Mouse (Mus musculus): ENCODE results near the gene Rgs7. TPM values are rescaled to one million over a fixed set of nuclear protein-coding genes. Genes with fewer than 3 reads are reported as not detected.

Gene Rgs7
- total RNA-seq, 2 experiments from 2014 or later, result 2.1 to 2.6 TPM

- intact Hi-C loops (cut with DNase I), result no loop called here
- no peak for DNase-seq (ENCODE audit: low spot score)
Measured at GRCm38 (mm10) chr1:175329934-175330471, 162.3 kb downstream of the Rgs7 start.

- intact Hi-C loops (cut with DNase I), result no loop called here
- DNase-seq (ENCODE audit: low spot score), result no peak
Measured at GRCm38 (mm10) chr1:175322781-175323180, 169.5 kb downstream of the Rgs7 start.

GRCm38 (mm10) chr1:175319205-175319604, 173.1 kb downstream of the Rgs7 start:
- intact Hi-C loops (cut with DNase I), result no loop called here
- no peak for DNase-seq (ENCODE audit: low spot score)

- no peak for DNase-seq (ENCODE audit: low spot score)
- intact Hi-C loops (cut with DNase I), result no loop called here
Measured at GRCm38 (mm10) chr1:175317264-175317663, 175.0 kb downstream of the Rgs7 start.

- DNase-seq (ENCODE audit: low spot score), result no peak
- intact Hi-C loops (cut with DNase I), result no loop called here
Measured at GRCm38 (mm10) chr1:175307604-175308003, 184.7 kb downstream of the Rgs7 start.

- no peak for DNase-seq (ENCODE audit: low spot score)
- intact Hi-C loops (cut with DNase I), result no loop called here
Measured at GRCm38 (mm10) chr1:175300895-175301294, 191.4 kb downstream of the Rgs7 start.

- DNase-seq (ENCODE audit: low spot score), result no peak
- intact Hi-C loops (cut with DNase I), result no loop called here
Measured at GRCm38 (mm10) chr1:175300404-175300803, 191.9 kb downstream of the Rgs7 start.

GRCm38 (mm10) chr1:175299603-175300397, 192.5 kb downstream of the Rgs7 start:
- intact Hi-C loops (cut with DNase I), result no loop called here
- DNase-seq (ENCODE audit: low spot score), result no peak

GRCm38 (mm10) chr1:175296906-175297305, 195.4 kb downstream of the Rgs7 start:
- DNase-seq (ENCODE audit: low spot score), result no peak
- intact Hi-C loops (cut with DNase I), result no loop called here

GRCm38 (mm10) chr1:175290072-175290471, 202.2 kb downstream of the Rgs7 start:
- intact Hi-C loops (cut with DNase I), result no loop called here
- DNase-seq (ENCODE audit: low spot score), result no peak

GRCm38 (mm10) chr1:175262341-175262740, 230.0 kb downstream of the Rgs7 start:
- DNase-seq (ENCODE audit: low spot score), result no peak
- intact Hi-C loops (cut with DNase I), result no loop called here

GRCm38 (mm10) chr1:175259374-175259773, 232.9 kb downstream of the Rgs7 start:
- no peak for DNase-seq (ENCODE audit: low spot score)
- intact Hi-C loops (cut with DNase I), result no loop called here

GRCm38 (mm10) chr1:175255224-175255623, 237.1 kb downstream of the Rgs7 start:
- intact Hi-C loops (cut with DNase I), result no loop called here
- DNase-seq (ENCODE audit: low spot score), result no peak

- DNase-seq (ENCODE audit: low spot score), result no peak
- intact Hi-C loops (cut with DNase I), result no loop called here
Measured at GRCm38 (mm10) chr1:175254724-175255123, 237.6 kb downstream of the Rgs7 start.

- no peak for DNase-seq (ENCODE audit: low spot score)
- intact Hi-C loops (cut with DNase I), result no loop called here
Measured at GRCm38 (mm10) chr1:175242135-175242534, 250.2 kb downstream of the Rgs7 start.

GRCm38 (mm10) chr1:175240137-175240536, 252.2 kb downstream of the Rgs7 start:
- DNase-seq (ENCODE audit: low spot score), result no peak
- intact Hi-C loops (cut with DNase I), result no loop called here

GRCm38 (mm10) chr1:175221593-175222500, 270.5 kb downstream of the Rgs7 start:
- intact Hi-C loops (cut with DNase I), result no loop called here
- DNase-seq (ENCODE audit: low spot score), result no peak

GRCm38 (mm10) chr1:175219563-175219962, 272.7 kb downstream of the Rgs7 start:
- intact Hi-C loops (cut with DNase I), result no loop called here
- no peak for DNase-seq (ENCODE audit: low spot score)

- DNase-seq (ENCODE audit: low spot score), result no peak
- intact Hi-C loops (cut with DNase I), result no loop called here
Measured at GRCm38 (mm10) chr1:175207004-175207403, 285.3 kb downstream of the Rgs7 start.

- DNase-seq (ENCODE audit: low spot score), result no peak
- intact Hi-C loops (cut with DNase I), result no loop called here
Measured at GRCm38 (mm10) chr1:175205633-175206032, 286.7 kb downstream of the Rgs7 start.

GRCm38 (mm10) chr1:175203544-175203943, 288.8 kb downstream of the Rgs7 start:
- no peak for DNase-seq (ENCODE audit: low spot score)
- intact Hi-C loops (cut with DNase I), result no loop called here
